Mouse (Mus musculus) olfactory bulb, adult 2 months (tissue): ENCODE measurements around the gene Snap23.

Source experiments
- CTCF ChIP-seq: fragments of 200-500 bp; IDR thresholded peaks from 2 replicates; pipeline ENCODE4 v1.5.1; 2012; ENCODE audit warnings: low read depth, mild to moderate bottlenecking, low read length, moderate library complexity; ENCODE audit not compliant: insufficient read depth
- POLR2A ChIP-seq: fragments of 200-500 bp; IDR thresholded peaks from 2 replicates; pipeline ENCODE4 v1.6.1; 2012; ENCODE audit warnings: mild to moderate bottlenecking, low read depth, low read length, moderate library complexity; ENCODE audit not compliant: insufficient read depth

GRCm38 (mm10) chr2:120567798-120568320, 388 bp downstream of the Snap23 start:
- TF ChIP-seq CTCF, result no peak
- no peak for TF ChIP-seq POLR2A
